Mouse (Mus musculus): Measurements from ENCODE around the gene Vmn1r1.

The Vmn1r1 gene

GRCm38 (mm10) chr1:182164386-182164785 is at the start of gene Vmn1r1:
Gene Vmn1r1, minus strand, starts transcription at chr1:182164486.
- TF ChIP-seq GATA4 (IDR thresholded peaks at IDR 0.05; ENCODE audit: insufficient replicate concordance, low read length): no peak

- TF ChIP-seq GATA4 (IDR thresholded peaks at IDR 0.05; ENCODE audit: insufficient replicate concordance, low read length): no peak
Observed at GRCm38 (mm10) chr1:182210322-182210721, 46.0 kb upstream of the Vmn1r1 start.

DNA sequence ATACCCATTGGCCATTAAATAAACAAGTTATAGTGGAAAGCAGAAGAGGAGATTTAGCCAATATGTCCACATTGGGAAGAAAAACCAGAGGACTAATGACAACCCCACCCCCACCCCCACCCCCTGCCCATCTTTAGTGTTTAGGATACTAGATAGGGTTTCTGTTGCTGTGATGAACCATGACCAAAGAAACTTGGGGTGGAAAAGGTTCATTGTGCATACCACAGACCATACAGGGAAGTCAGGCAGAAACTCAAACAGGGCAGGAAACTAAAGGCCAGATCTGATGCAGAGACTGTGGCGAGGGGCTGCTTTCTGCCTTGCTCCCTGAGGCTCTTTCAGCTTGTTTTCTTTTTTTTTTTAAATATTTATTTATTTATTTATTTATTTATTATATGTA is 28.3 kb upstream of the Vmn1r1 start:
- no peak for TF ChIP-seq GATA4 (IDR thresholded peaks at IDR 0.05; ENCODE audit: insufficient replicate concordance, low read length)

GRCm38 (mm10) chr1:182191816-182192545 is 27.7 kb upstream of the Vmn1r1 start:
- TF ChIP-seq GATA4 (IDR thresholded peaks at IDR 0.05; ENCODE audit: insufficient replicate concordance, low read length): peak; percentile 95

DNA sequence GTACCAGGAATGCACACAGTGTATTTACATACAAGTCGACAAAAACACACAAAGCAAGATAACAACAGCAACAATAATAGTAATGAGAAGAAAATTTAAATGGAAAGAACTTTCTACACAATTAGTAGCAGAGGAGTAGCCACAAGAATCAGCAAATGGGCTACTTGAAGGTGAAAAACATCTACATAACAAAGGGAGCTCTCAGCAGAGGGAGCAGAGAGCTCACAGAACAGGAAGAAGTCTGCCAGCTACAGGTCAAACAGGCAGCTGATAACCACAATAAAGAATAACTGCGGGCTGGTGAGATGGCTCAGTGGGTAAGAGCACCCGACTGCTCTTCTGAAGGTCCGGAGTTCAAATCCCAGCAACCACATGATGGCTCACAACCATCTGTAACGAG is 26.9 kb upstream of the Vmn1r1 start:
- no peak for TF ChIP-seq GATA4 (IDR thresholded peaks at IDR 0.05; ENCODE audit: insufficient replicate concordance, low read length)

DNA sequence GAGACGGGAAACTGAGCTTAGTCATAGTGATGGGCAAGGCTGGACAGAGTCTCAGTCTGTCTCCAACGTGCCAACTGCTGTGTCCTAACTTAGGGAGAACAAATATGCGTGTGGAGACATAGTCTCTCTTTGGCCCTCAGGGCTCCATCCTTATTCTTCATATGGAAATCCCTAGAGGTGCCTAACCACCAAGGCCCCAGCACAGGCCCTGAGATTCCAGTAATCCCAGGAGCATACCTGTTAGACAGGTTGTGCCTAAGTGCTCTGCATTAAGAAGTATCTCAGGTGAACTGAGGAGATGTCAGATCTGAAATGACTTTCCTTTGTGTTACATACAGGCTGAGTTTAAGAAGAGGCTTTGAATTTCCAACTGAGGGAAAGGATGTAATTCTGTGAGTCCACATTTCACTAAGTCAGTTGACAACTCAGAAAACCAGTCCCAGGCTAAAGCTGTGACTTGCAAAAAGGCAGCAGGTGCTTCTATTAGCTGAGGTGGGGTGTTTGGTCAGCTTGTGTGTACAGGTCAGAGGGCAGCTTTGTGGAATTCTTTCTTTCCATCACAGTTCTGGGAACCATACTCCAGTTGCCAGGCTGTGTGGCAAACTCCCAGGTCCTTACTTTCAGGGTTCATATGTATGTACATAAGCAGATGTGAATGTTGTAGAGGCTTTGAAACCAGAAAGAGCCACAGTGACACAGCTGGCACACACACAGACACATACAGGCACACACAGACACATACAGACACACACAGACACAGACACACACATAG is 25.6 kb upstream of the Vmn1r1 start:
- no peak for TF ChIP-seq GATA4 (IDR thresholded peaks at IDR 0.05; ENCODE audit: insufficient replicate concordance, low read length)

DNA sequence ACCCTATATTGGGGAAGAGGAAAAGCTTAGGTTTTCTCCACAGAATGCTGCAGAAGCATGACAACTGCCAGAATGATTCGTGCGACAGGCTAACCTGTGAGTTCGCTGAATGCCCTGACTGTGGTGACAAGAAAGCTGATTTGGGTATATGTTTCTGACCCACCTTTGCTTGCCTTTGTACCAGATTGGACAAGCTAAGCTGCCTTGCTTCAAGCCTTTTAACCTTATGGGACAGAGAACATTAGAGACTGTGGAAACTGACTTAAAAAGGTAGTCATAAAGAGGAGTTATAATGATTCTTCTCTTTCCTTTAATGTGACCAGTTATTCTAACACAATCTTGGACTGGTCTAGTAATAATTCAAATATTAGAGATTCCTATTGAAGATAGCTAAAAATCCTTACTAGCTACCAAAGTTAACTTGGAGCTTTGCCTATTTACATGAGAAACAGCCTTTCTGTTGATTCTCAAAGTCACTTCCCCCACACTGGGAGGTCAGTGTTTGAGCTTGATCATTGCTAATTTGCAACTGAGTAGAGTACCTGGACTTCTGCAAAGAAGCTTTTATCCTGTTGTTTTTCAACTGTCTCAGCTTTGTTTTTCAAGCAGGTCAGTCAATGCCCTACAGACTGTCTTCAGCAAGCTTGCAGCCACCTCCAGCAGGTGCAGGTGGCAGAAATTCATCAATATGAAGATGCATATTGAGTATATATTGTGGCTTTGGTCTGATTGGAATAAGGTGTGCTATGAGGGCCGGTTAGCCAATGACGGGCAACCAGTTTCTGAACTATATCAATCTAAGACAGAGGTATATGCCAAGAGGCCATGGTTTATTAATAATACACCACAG is 17.4 kb upstream of the Vmn1r1 start:
- TF ChIP-seq GATA4 (IDR thresholded peaks at IDR 0.05; ENCODE audit: insufficient replicate concordance, low read length): no peak

- no peak for TF ChIP-seq GATA4 (IDR thresholded peaks at IDR 0.05; ENCODE audit: insufficient replicate concordance, low read length)
Observed at GRCm38 (mm10) chr1:182162951-182163350, 1.3 kb downstream of the Vmn1r1 start.

DNA sequence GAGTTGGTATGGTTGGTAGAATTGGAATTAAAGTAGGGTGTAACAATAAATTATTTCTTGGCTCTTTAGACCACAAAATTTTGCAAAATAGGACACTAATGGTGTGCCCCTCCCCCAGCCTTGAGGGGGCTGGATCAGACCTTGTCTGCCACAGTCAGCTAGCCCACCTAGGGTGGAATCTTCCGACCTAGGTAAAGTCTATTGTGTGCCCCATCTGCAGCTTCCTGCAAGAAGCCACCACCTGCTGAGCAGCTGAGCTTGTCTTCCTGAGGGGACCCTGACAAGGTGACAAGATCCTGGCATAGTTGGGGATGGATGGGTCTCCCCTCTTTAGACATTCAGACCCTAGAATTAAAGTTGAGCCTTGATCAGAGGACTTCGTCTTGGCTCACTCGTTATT is 4.7 kb downstream of the Vmn1r1 start:
- TF ChIP-seq GATA4 (IDR thresholded peaks at IDR 0.05; ENCODE audit: insufficient replicate concordance, low read length): no peak

DNA sequence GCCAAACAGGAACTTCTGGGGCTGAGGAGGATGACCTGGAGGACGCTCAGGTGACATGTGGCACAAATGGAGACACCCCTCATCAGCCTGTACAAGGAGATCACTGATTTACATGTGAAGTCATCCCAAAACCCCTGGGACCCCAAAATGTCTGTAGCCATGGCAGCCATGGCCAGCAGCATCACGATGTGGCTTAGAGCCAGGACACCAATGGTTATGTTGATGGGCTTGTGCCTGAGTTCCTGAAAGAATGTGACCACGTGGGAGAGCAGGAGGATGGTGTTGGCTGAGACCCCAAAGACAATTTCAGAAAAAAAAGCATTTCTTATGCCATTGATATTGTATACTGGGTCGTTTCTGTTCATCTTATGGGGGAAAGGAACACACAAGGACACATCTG is 6.6 kb downstream of the Vmn1r1 start:
- no peak for TF ChIP-seq GATA4 (IDR thresholded peaks at IDR 0.05; ENCODE audit: insufficient replicate concordance, low read length)

DNA sequence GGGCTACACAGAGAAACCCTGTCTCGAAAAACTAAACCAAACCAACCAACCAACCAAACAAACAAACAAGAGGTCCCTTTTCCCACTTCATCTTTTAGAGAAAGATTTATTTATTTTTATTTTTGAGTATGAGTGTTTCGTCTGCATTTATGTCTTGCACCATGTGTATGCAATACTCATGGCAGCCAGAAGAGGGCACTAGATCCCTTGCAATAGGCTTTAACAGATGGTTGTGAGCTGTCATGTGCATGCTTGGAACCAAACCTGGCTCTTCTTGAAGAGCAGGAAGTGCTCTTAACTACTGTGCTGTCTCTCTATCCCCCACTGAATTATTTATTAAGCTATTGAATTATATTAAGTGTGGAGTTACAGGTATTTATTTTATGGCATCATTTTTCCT is 14.3 kb downstream of the Vmn1r1 start:
- TF ChIP-seq GATA4 (IDR thresholded peaks at IDR 0.05; ENCODE audit: insufficient replicate concordance, low read length): no peak

- no peak for TF ChIP-seq GATA4 (IDR thresholded peaks at IDR 0.05; ENCODE audit: insufficient replicate concordance, low read length)
Observed at GRCm38 (mm10) chr1:182148864-182149514, 15.3 kb downstream of the Vmn1r1 start.

GRCm38 (mm10) chr1:182145546-182145945 is 18.7 kb downstream of the Vmn1r1 start:
- TF ChIP-seq GATA4 (IDR thresholded peaks at IDR 0.05; ENCODE audit: insufficient replicate concordance, low read length): no peak

GRCm38 (mm10) chr1:182143288-182143687 is 21.0 kb downstream of the Vmn1r1 start:
- TF ChIP-seq GATA4 (IDR thresholded peaks at IDR 0.05; ENCODE audit: insufficient replicate concordance, low read length): no peak

GRCm38 (mm10) chr1:182142725-182143124 is 21.6 kb downstream of the Vmn1r1 start:
- no peak for TF ChIP-seq GATA4 (IDR thresholded peaks at IDR 0.05; ENCODE audit: insufficient replicate concordance, low read length)
